Mouse (Mus musculus): Measurements from ENCODE around the gene Npas2.

DNA sequence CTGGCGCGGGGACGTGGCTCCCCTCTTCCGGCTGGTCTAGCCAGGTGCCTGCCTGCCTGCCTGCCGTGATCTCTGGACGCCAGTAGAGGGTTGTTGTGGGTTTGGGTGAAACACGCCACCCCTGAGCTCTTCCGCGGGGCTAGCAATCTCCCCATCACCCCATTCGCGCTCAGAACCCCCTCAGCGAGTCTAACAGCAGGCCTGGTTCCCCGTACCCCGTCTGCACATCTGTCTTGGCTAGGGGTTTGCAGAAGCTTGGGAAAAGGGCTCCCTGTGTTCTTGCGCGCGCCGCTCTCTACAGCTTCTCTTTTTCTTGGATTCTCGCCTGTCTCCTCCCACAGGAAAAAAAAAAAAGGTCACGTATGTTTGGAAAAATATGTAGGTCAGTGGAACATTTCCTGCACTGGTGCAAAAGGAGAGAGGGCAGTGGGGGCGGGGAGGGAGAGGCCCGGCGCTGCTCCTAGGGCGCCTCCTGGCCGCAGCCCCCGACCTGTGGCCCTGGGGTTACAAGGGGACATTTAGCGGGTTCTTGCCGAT lies 1.0 kb upstream of the Npas2 start:
- TF ChIP-seq CTCF (IDR thresholded peaks at IDR 0.05; ENCODE audit: control insufficient read depth, insufficient read depth, insufficient replicate concordance, low read depth, low read length) (no peak), POLR2A (IDR thresholded peaks at IDR 0.05; ENCODE audit: control insufficient read depth, low read depth, low read length) (no peak)
